Mouse (Mus musculus): ENCODE measurements around the gene Secisbp2. TPM values are rescaled to one million over a fixed set of nuclear protein-coding genes. Genes with fewer than 3 reads are reported as not detected.
"Not testable (repeated sequence)": the region's sequence is repeated elsewhere in the genome, so short reads cannot be mapped to it uniquely, and the experiment has no call there.

Gene Secisbp2
- polyA plus RNA-seq, 1 experiment, result 23.3 TPM

GRCm38 (mm10) chr13:51617306-51617705 is 34.2 kb upstream of the Secisbp2 start:
- H3K27ac ChIP-seq (ENCODE audit: insufficient read depth, low read length), result no peak overlapping the region
- H3K4me1 ChIP-seq (ENCODE audit: control insufficient read depth, insufficient read depth, low read length), result no peaks in the 10 kb centered on the region
- no peak for TF ChIP-seq CTCF (IDR thresholded peaks at IDR 0.05; ENCODE audit: extremely low read depth, insufficient read depth, low read length)
- TF ChIP-seq POLR2A (IDR thresholded peaks at IDR 0.05; ENCODE audit: extremely low read depth, insufficient read depth, low read length), result no peak
- no peak overlapping the region for H3K4me3 ChIP-seq (ENCODE audit: insufficient read depth, low read length)

- Histone ChIP-seq H3K4me1 (ENCODE audit: control insufficient read depth, insufficient read depth, low read length) (no peaks in the 10 kb centered on the region), H3K4me3 (ENCODE audit: insufficient read depth, low read length) (no peak overlapping the region), H3K27ac (ENCODE audit: insufficient read depth, low read length) (no peak overlapping the region)
- TF ChIP-seq CTCF (IDR thresholded peaks at IDR 0.05; ENCODE audit: extremely low read depth, insufficient read depth, low read length) (peak; percentile 74), POLR2A (IDR thresholded peaks at IDR 0.05; ENCODE audit: extremely low read depth, insufficient read depth, low read length) (no peak)
These were observed 33.6 kb upstream of the Secisbp2 start for GRCm38 (mm10) chr13:51617861-51618260.

GRCm38 (mm10) chr13:51618602-51619001 is 32.9 kb upstream of the Secisbp2 start:
- no peak overlapping the region for H3K4me3 ChIP-seq (ENCODE audit: insufficient read depth, low read length)
- no peak overlapping the region for H3K27ac ChIP-seq (ENCODE audit: insufficient read depth, low read length)
- no peaks in the 10 kb centered on the region for H3K4me1 ChIP-seq (ENCODE audit: control insufficient read depth, insufficient read depth, low read length)
- TF ChIP-seq POLR2A (IDR thresholded peaks at IDR 0.05; ENCODE audit: extremely low read depth, insufficient read depth, low read length) (no peak), CTCF (IDR thresholded peaks at IDR 0.05; ENCODE audit: extremely low read depth, insufficient read depth, low read length) (no peak)

- Histone ChIP-seq H3K4me3 (ENCODE audit: insufficient read depth, low read length) (no peak overlapping the region), H3K27ac (ENCODE audit: insufficient read depth, low read length) (no peak overlapping the region)
- no peak for TF ChIP-seq CTCF (IDR thresholded peaks at IDR 0.05; ENCODE audit: extremely low read depth, insufficient read depth, low read length)
- TF ChIP-seq POLR2A (IDR thresholded peaks at IDR 0.05; ENCODE audit: extremely low read depth, insufficient read depth, low read length), result no peak
These were observed 28.9 kb upstream of the Secisbp2 start for GRCm38 (mm10) chr13:51622626-51623025.

GRCm38 (mm10) chr13:51623678-51624077 is 27.8 kb upstream of the Secisbp2 start:
- no peaks in the 10 kb centered on the region for H3K4me1 ChIP-seq (ENCODE audit: control insufficient read depth, insufficient read depth, low read length)
- TF ChIP-seq POLR2A (IDR thresholded peaks at IDR 0.05; ENCODE audit: extremely low read depth, insufficient read depth, low read length) (no peak), CTCF (IDR thresholded peaks at IDR 0.05; ENCODE audit: extremely low read depth, insufficient read depth, low read length) (no peak)

More at GRCm38 (mm10) chr13:51622626-51623025, 28.9 kb upstream of the Secisbp2 start:
- no peaks in the 10 kb centered on the region for H3K4me1 ChIP-seq (ENCODE audit: control insufficient read depth, insufficient read depth, low read length)

GRCm38 (mm10) chr13:51628273-51628848 is 23.1 kb upstream of the Secisbp2 start:
- no peak overlapping the region for H3K27ac ChIP-seq (ENCODE audit: insufficient read depth, low read length)
- H3K4me3 ChIP-seq (ENCODE audit: insufficient read depth, low read length), result no peak overlapping the region
- H3K4me1 ChIP-seq (ENCODE audit: control insufficient read depth, insufficient read depth, low read length), result no peaks in the 10 kb centered on the region
- TF ChIP-seq POLR2A (IDR thresholded peaks at IDR 0.05; ENCODE audit: extremely low read depth, insufficient read depth, low read length) (no peak), CTCF (IDR thresholded peaks at IDR 0.05; ENCODE audit: extremely low read depth, insufficient read depth, low read length) (no peak)

More at GRCm38 (mm10) chr13:51623678-51624077, 27.8 kb upstream of the Secisbp2 start:
- no peak overlapping the region for H3K4me3 ChIP-seq (ENCODE audit: insufficient read depth, low read length)
- no peak overlapping the region for H3K27ac ChIP-seq (ENCODE audit: insufficient read depth, low read length)

- Histone ChIP-seq H3K4me3 (ENCODE audit: insufficient read depth, low read length) (no peak overlapping the region), H3K27ac (ENCODE audit: insufficient read depth, low read length) (no peak overlapping the region), H3K4me1 (ENCODE audit: control insufficient read depth, insufficient read depth, low read length) (no peaks in the 10 kb centered on the region)
- TF ChIP-seq POLR2A (IDR thresholded peaks at IDR 0.05; ENCODE audit: extremely low read depth, insufficient read depth, low read length), result no peak
- TF ChIP-seq CTCF (IDR thresholded peaks at IDR 0.05; ENCODE audit: extremely low read depth, insufficient read depth, low read length), result no peak
These were observed 20.0 kb upstream of the Secisbp2 start for GRCm38 (mm10) chr13:51631354-51631992.

- H3K27ac ChIP-seq (ENCODE audit: insufficient read depth, low read length), result no peak overlapping the region
These were observed 18.8 kb upstream of the Secisbp2 start for GRCm38 (mm10) chr13:51632560-51633218.

GRCm38 (mm10) chr13:51635384-51635783 is 16.1 kb upstream of the Secisbp2 start:
- not testable (repeated sequence) for H3K4me1 ChIP-seq (ENCODE audit: control insufficient read depth, insufficient read depth, low read length); H3K4me3 ChIP-seq (ENCODE audit: insufficient read depth, low read length); H3K27ac ChIP-seq (ENCODE audit: insufficient read depth, low read length)

More at GRCm38 (mm10) chr13:51632560-51633218, 18.8 kb upstream of the Secisbp2 start:
- Histone ChIP-seq H3K4me1 (ENCODE audit: control insufficient read depth, insufficient read depth, low read length) (no peaks in the 10 kb centered on the region), H3K4me3 (ENCODE audit: insufficient read depth, low read length) (no peak overlapping the region)
- TF ChIP-seq CTCF (IDR thresholded peaks at IDR 0.05; ENCODE audit: extremely low read depth, insufficient read depth, low read length), result no peak

- H3K4me3 ChIP-seq (ENCODE audit: insufficient read depth, low read length), result no peak overlapping the region
- TF ChIP-seq POLR2A (IDR thresholded peaks at IDR 0.05; ENCODE audit: extremely low read depth, insufficient read depth, low read length), result no peak
- TF ChIP-seq CTCF (IDR thresholded peaks at IDR 0.05; ENCODE audit: extremely low read depth, insufficient read depth, low read length), result no peak
- H3K4me1 ChIP-seq (ENCODE audit: control insufficient read depth, insufficient read depth, low read length), result no peaks in the 10 kb centered on the region
- H3K27ac ChIP-seq (ENCODE audit: insufficient read depth, low read length), result no peak overlapping the region
These were observed 12.5 kb upstream of the Secisbp2 start for GRCm38 (mm10) chr13:51638958-51639357.
